Mouse (Mus musculus): Measurements from ENCODE around the gene Dnm3. TPM values are rescaled to one million over a fixed set of nuclear protein-coding genes. Genes with fewer than 3 reads are reported as not detected.

Dnm3 gene
- polyA plus RNA-seq, 1 experiment = 0.43 TPM

DNA sequence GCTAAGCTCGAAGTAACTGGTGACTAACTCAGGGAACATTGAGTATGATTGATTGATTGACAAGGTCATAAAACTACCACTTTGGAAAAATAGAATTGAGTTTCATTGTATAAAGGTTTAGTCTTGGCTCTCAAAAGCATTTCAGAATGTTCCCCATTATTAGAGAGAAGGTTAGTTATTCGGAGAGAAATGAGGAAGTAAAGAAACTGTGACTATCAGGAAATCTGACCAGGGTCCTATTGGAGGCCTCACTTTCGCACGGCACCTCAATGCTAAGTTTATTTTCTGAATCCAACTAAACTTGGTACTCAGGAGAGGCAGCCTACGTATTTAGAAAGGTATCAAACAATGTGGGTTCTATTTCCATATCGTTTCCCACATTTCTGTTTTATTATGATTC lies 27.8 kb upstream of the Dnm3 start:
- 45% methylated on average over 6 of the region's 6 CpGs for WGBS
- H3K4me1 ChIP-seq (ENCODE audit: control insufficient read depth, insufficient read depth, insufficient read length) = no peaks in the 10 kb centered on the region

GRCm38 (mm10) chr1:162476531-162477080 lies 1.2 kb downstream of the Dnm3 start:
- H3K4me1 ChIP-seq (ENCODE audit: control insufficient read depth, insufficient read depth, insufficient read length) = 0 out of 2 replicates have a peak, but pooled peaks cover 4% of the 10 kb centered on the region
- no peak overlapping the region for H3K27ac ChIP-seq (ENCODE audit: insufficient read depth, low read length)
- H3K27me3 ChIP-seq (ENCODE audit: control insufficient read depth, insufficient read depth, low read length) = peaks cover 10% of the 10 kb centered on the region; the same call in 1 of the 2 replicates
- H3K36me3 ChIP-seq (ENCODE audit: control insufficient read depth, insufficient read depth, low read length) = no peaks in the 10 kb centered on the region
- TF ChIP-seq POLR2A (IDR thresholded peaks at IDR 0.05; ENCODE audit: low read depth, low read length) = no peak
- TF ChIP-seq CTCF (IDR thresholded peaks at IDR 0.05; ENCODE audit: extremely low read depth, insufficient read depth, insufficient read length, insufficient replicate concordance) = no peak
- 14% methylated on average over 19 of the region's 19 CpGs for WGBS
- DNase-seq (ENCODE audit: low read depth in 1 of 2, low spot score in 2 of 2) = no peak
- no peak overlapping the region for H3K4me3 ChIP-seq (ENCODE audit: extremely low read depth, insufficient read depth, insufficient read length)

More for the DNA sequence above, 27.8 kb upstream of the Dnm3 start:
- no peak overlapping the region for H3K27ac ChIP-seq (ENCODE audit: insufficient read depth, low read length)
- H3K4me3 ChIP-seq (ENCODE audit: extremely low read depth, insufficient read depth, insufficient read length) = no peak overlapping the region
- no peak for DNase-seq (ENCODE audit: low read depth in 1 of 2, low spot score in 2 of 2)
- no peaks in the 10 kb centered on the region for H3K27me3 ChIP-seq (ENCODE audit: control insufficient read depth, insufficient read depth, low read length)
- TF ChIP-seq POLR2A (IDR thresholded peaks at IDR 0.05; ENCODE audit: low read depth, low read length) (no peak), CTCF (IDR thresholded peaks at IDR 0.05; ENCODE audit: extremely low read depth, insufficient read depth, insufficient read length, insufficient replicate concordance) (no peak)
- no peaks in the 10 kb centered on the region for H3K36me3 ChIP-seq (ENCODE audit: control insufficient read depth, insufficient read depth, low read length)

GRCm38 (mm10) chr1:162472949-162473348 lies 4.9 kb downstream of the Dnm3 start:
- 54% methylated on average over 1 of the region's 1 CpGs for WGBS
- Histone ChIP-seq H3K36me3 (ENCODE audit: control insufficient read depth, insufficient read depth, low read length) (no peaks in the 10 kb centered on the region), H3K4me3 (ENCODE audit: extremely low read depth, insufficient read depth, insufficient read length) (no peak overlapping the region), H3K4me1 (ENCODE audit: control insufficient read depth, insufficient read depth, insufficient read length) (0 out of 2 replicates have a peak, but pooled peaks cover 4% of the 10 kb centered on the region), H3K27me3 (ENCODE audit: control insufficient read depth, insufficient read depth, low read length) (peaks cover 10% of the 10 kb centered on the region; the same call in 1 of the 2 replicates), H3K27ac (ENCODE audit: insufficient read depth, low read length) (no peak overlapping the region)
- TF ChIP-seq CTCF (IDR thresholded peaks at IDR 0.05; ENCODE audit: extremely low read depth, insufficient read depth, insufficient read length, insufficient replicate concordance) (no peak), POLR2A (IDR thresholded peaks at IDR 0.05; ENCODE audit: low read depth, low read length) (no peak)
- no peak for DNase-seq (ENCODE audit: low read depth in 1 of 2, low spot score in 2 of 2)

DNA sequence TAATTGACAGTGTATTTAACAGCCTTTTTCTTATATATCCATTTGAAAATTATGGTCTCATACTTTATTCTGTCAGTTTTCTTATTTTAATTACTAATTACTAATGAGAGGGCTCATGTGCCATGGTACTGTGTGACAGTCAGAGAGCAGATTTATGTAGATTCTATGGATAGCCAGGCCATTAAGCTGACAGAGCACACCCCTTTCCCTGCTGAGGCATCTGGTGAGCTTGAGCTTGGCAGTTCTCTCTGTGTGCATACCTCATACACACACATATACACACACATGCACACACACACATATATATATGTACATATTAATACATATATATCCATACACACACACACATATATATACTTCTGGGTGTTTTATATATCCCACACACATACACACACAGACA lies 6.7 kb downstream of the Dnm3 start:
- H3K4me3 ChIP-seq (ENCODE audit: extremely low read depth, insufficient read depth, insufficient read length) = no peak overlapping the region
- TF ChIP-seq CTCF (IDR thresholded peaks at IDR 0.05; ENCODE audit: extremely low read depth, insufficient read depth, insufficient read length, insufficient replicate concordance) (no peak), POLR2A (IDR thresholded peaks at IDR 0.05; ENCODE audit: low read depth, low read length) (no peak)
- no peaks in the 10 kb centered on the region for H3K36me3 ChIP-seq (ENCODE audit: control insufficient read depth, insufficient read depth, low read length)

DNA sequence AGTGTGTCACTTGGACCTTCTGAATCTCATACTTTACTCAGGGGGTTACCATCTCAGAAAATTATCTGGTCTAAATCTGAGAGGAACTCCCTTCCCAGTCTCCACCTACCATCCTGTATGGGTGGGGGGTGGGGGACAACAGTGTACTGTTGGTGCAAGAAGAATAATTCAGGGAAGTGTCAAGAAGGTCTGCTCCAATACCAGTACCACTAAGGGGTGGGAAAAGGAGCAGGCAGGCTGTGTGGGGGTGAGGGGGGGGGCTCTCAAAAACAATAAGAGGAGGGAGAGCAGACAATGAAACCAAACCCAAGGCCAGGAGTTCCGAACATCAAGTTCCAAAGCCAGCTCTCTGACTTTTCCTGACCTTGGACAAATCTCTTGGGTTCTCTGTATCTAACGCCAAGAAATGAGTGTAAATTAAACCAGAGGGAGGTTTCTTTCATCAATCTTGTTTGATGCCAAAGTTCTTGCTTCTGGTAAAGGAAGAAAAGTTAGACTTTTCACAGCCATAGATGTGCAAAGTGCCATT lies 8.0 kb downstream of the Dnm3 start:
- no peak overlapping the region for H3K4me3 ChIP-seq (ENCODE audit: extremely low read depth, insufficient read depth, insufficient read length)
- H3K36me3 ChIP-seq (ENCODE audit: control insufficient read depth, insufficient read depth, low read length) = no peaks in the 10 kb centered on the region
- no peaks in the 10 kb centered on the region for H3K27me3 ChIP-seq (ENCODE audit: control insufficient read depth, insufficient read depth, low read length)
- no peak for DNase-seq (ENCODE audit: low read depth in 1 of 2, low spot score in 2 of 2)
- no peaks in the 10 kb centered on the region for H3K4me1 ChIP-seq (ENCODE audit: control insufficient read depth, insufficient read depth, insufficient read length)
- 76% methylated on average over 2 of the region's 2 CpGs for WGBS
- no peak overlapping the region for H3K27ac ChIP-seq (ENCODE audit: insufficient read depth, low read length)
- TF ChIP-seq CTCF (IDR thresholded peaks at IDR 0.05; ENCODE audit: extremely low read depth, insufficient read depth, insufficient read length, insufficient replicate concordance) = no peak
- TF ChIP-seq POLR2A (IDR thresholded peaks at IDR 0.05; ENCODE audit: low read depth, low read length) = no peak

More for the DNA sequence above, 6.7 kb downstream of the Dnm3 start:
- no peaks in the 10 kb centered on the region for H3K4me1 ChIP-seq (ENCODE audit: control insufficient read depth, insufficient read depth, insufficient read length)
- no peak for DNase-seq (ENCODE audit: low read depth in 1 of 2, low spot score in 2 of 2)
- H3K27me3 ChIP-seq (ENCODE audit: control insufficient read depth, insufficient read depth, low read length) = no peaks in the 10 kb centered on the region
- H3K27ac ChIP-seq (ENCODE audit: insufficient read depth, low read length) = no peak overlapping the region

DNA sequence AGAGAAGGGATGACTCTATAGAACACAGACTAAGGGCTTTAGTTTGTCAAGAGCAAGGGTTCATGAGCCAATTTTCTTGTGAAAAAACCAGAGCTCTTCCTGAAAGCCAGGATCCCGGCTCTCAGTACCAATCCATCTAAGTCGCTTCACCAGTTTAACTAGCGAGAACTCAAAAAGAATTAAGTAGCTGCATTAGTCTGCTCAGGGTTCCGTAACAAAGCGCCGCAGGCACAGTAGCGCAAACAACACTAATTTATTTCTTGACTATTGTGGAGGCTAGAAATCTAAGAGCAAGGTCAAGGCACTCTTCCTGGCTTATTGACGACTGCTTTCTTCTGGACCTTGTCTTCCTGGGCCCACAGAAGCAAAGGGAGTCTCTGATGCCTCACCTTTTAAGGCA lies 14.2 kb downstream of the Dnm3 start:
- Histone ChIP-seq H3K4me1 (ENCODE audit: control insufficient read depth, insufficient read depth, insufficient read length) (no peaks in the 10 kb centered on the region), H3K27ac (ENCODE audit: insufficient read depth, low read length) (no peak overlapping the region), H3K36me3 (ENCODE audit: control insufficient read depth, insufficient read depth, low read length) (no peaks in the 10 kb centered on the region), H3K27me3 (ENCODE audit: control insufficient read depth, insufficient read depth, low read length) (no peaks in the 10 kb centered on the region), H3K4me3 (ENCODE audit: extremely low read depth, insufficient read depth, insufficient read length) (no peak overlapping the region)
- TF ChIP-seq CTCF (IDR thresholded peaks at IDR 0.05; ENCODE audit: extremely low read depth, insufficient read depth, insufficient read length, insufficient replicate concordance) = no peak
- no peak for TF ChIP-seq POLR2A (IDR thresholded peaks at IDR 0.05; ENCODE audit: low read depth, low read length)
- no peak for DNase-seq (ENCODE audit: low read depth in 1 of 2, low spot score in 2 of 2)
- 91% methylated on average over 8 of the region's 8 CpGs for WGBS

GRCm38 (mm10) chr1:162458711-162459110 lies 19.1 kb downstream of the Dnm3 start:
- H3K27ac ChIP-seq (ENCODE audit: insufficient read depth, low read length) = no peak overlapping the region
- H3K27me3 ChIP-seq (ENCODE audit: control insufficient read depth, insufficient read depth, low read length) = no peaks in the 10 kb centered on the region
- WGBS = 76% methylated on average over 2 of the region's 2 CpGs
- DNase-seq (ENCODE audit: low read depth in 1 of 2, low spot score in 2 of 2) = no peak
- H3K36me3 ChIP-seq (ENCODE audit: control insufficient read depth, insufficient read depth, low read length) = no peaks in the 10 kb centered on the region
- TF ChIP-seq POLR2A (IDR thresholded peaks at IDR 0.05; ENCODE audit: low read depth, low read length) = no peak
- no peak for TF ChIP-seq CTCF (IDR thresholded peaks at IDR 0.05; ENCODE audit: extremely low read depth, insufficient read depth, insufficient read length, insufficient replicate concordance)
- no peak overlapping the region for H3K4me3 ChIP-seq (ENCODE audit: extremely low read depth, insufficient read depth, insufficient read length)
- no peaks in the 10 kb centered on the region for H3K4me1 ChIP-seq (ENCODE audit: control insufficient read depth, insufficient read depth, insufficient read length)
